Mouse (Mus musculus): ENCODE data around the gene Lrrtm4. TPM values are rescaled to one million over a fixed set of nuclear protein-coding genes. Genes with fewer than 3 reads are reported as not detected.

The Lrrtm4 gene
- polyA plus RNA-seq, 1 experiment from 2014 or later = 1.1 TPM

- Histone ChIP-seq H3K27me3 (ENCODE audit: control insufficient read depth, insufficient read depth, low read length) (no peaks in the 10 kb centered on the region), H3K9me3 (replicated peaks; ENCODE audit: control insufficient read depth, low read length) (no peaks in the 10 kb centered on the region), H3K27ac (ENCODE audit: low read length) (no peak overlapping the region), H3K4me1 (ENCODE audit: control insufficient read depth, insufficient read depth, low read length) (no peaks in the 10 kb centered on the region), H3K9ac (ENCODE audit: low read length) (no peak overlapping the region), H3K36me3 (ENCODE audit: control insufficient read depth, insufficient read depth, low read length) (no peaks in the 10 kb centered on the region), H3K4me2 (ENCODE audit: low read depth, low read length) (no peak overlapping the region), H3K4me3 (replicated peaks; ENCODE audit: low read length) (no peak overlapping the region)
- no peak for ATAC-seq (ENCODE audit: insufficient read depth, low FRiP score)
Observed at GRCm38 (mm10) chr6:80363593-80363992, 344.9 kb downstream of the Lrrtm4 start.

- Histone ChIP-seq H3K4me2 (ENCODE audit: low read depth, low read length) (no peak overlapping the region), H3K4me1 (ENCODE audit: control insufficient read depth, insufficient read depth, low read length) (no peaks in the 10 kb centered on the region)
- WGBS = 76% methylated on average over 4 of the region's 4 CpGs
Observed at GRCm38 (mm10) chr6:80366532-80366931, 347.9 kb downstream of the Lrrtm4 start.

GRCm38 (mm10) chr6:80389571-80389970 is 370.9 kb downstream of the Lrrtm4 start:
- Histone ChIP-seq H3K9me3 (replicated peaks; ENCODE audit: control insufficient read depth, low read length) (no peaks in the 10 kb centered on the region), H3K36me3 (ENCODE audit: control insufficient read depth, insufficient read depth, low read length) (no peaks in the 10 kb centered on the region), H3K4me3 (replicated peaks; ENCODE audit: low read length) (no peak overlapping the region), H3K27me3 (ENCODE audit: control insufficient read depth, insufficient read depth, low read length) (no peaks in the 10 kb centered on the region), H3K4me1 (ENCODE audit: control insufficient read depth, insufficient read depth, low read length) (no peaks in the 10 kb centered on the region), H3K9ac (ENCODE audit: low read length) (no peak overlapping the region), H3K4me2 (ENCODE audit: low read depth, low read length) (no peak overlapping the region), H3K27ac (ENCODE audit: low read length) (no peak overlapping the region)
- no peak for ATAC-seq (ENCODE audit: insufficient read depth, low FRiP score)
- 64% methylated on average over 4 of the region's 4 CpGs for WGBS

More at GRCm38 (mm10) chr6:80366532-80366931, 347.9 kb downstream of the Lrrtm4 start:
- H3K9ac ChIP-seq (ENCODE audit: low read length) = no peak overlapping the region
- no peaks in the 10 kb centered on the region for H3K27me3 ChIP-seq (ENCODE audit: control insufficient read depth, insufficient read depth, low read length)
- no peak overlapping the region for H3K27ac ChIP-seq (ENCODE audit: low read length)
- H3K36me3 ChIP-seq (ENCODE audit: control insufficient read depth, insufficient read depth, low read length) = no peaks in the 10 kb centered on the region
- no peak overlapping the region for H3K4me3 ChIP-seq (replicated peaks; ENCODE audit: low read length)
- no peak for ATAC-seq (ENCODE audit: insufficient read depth, low FRiP score)
- no peaks in the 10 kb centered on the region for H3K9me3 ChIP-seq (replicated peaks; ENCODE audit: control insufficient read depth, low read length)

GRCm38 (mm10) chr6:80406757-80407156 is 388.1 kb downstream of the Lrrtm4 start:
- Histone ChIP-seq H3K9me3 (replicated peaks; ENCODE audit: control insufficient read depth, low read length) (no peaks in the 10 kb centered on the region), H3K4me3 (replicated peaks; ENCODE audit: low read length) (no peak overlapping the region), H3K4me1 (ENCODE audit: control insufficient read depth, insufficient read depth, low read length) (no peaks in the 10 kb centered on the region), H3K27ac (ENCODE audit: low read length) (no peak overlapping the region), H3K36me3 (ENCODE audit: control insufficient read depth, insufficient read depth, low read length) (no peaks in the 10 kb centered on the region), H3K9ac (ENCODE audit: low read length) (no peak overlapping the region), H3K27me3 (ENCODE audit: control insufficient read depth, insufficient read depth, low read length) (no peaks in the 10 kb centered on the region), H3K4me2 (ENCODE audit: low read depth, low read length) (no peak overlapping the region)
- WGBS = 55% methylated on average over 1 of the region's 1 CpGs
- ATAC-seq (ENCODE audit: insufficient read depth, low FRiP score) = no peak

- H3K27ac ChIP-seq (ENCODE audit: low read length) = no peak overlapping the region
- H3K4me2 ChIP-seq (ENCODE audit: low read depth, low read length) = no peak overlapping the region
- H3K36me3 ChIP-seq (ENCODE audit: control insufficient read depth, insufficient read depth, low read length) = no peaks in the 10 kb centered on the region
- no peaks in the 10 kb centered on the region for H3K27me3 ChIP-seq (ENCODE audit: control insufficient read depth, insufficient read depth, low read length)
- no peaks in the 10 kb centered on the region for H3K4me1 ChIP-seq (ENCODE audit: control insufficient read depth, insufficient read depth, low read length)
- no peak for ATAC-seq (ENCODE audit: insufficient read depth, low FRiP score)
- no peaks in the 10 kb centered on the region for H3K9me3 ChIP-seq (replicated peaks; ENCODE audit: control insufficient read depth, low read length)
- H3K4me3 ChIP-seq (replicated peaks; ENCODE audit: low read length) = no peak overlapping the region
- no peak overlapping the region for H3K9ac ChIP-seq (ENCODE audit: low read length)
Observed at GRCm38 (mm10) chr6:80440135-80440534, 421.5 kb downstream of the Lrrtm4 start.

- no peak for ATAC-seq (ENCODE audit: insufficient read depth, low FRiP score)
- no peak overlapping the region for H3K9ac ChIP-seq (ENCODE audit: low read length)
- no peak overlapping the region for H3K4me3 ChIP-seq (replicated peaks; ENCODE audit: low read length)
- H3K9me3 ChIP-seq (replicated peaks; ENCODE audit: control insufficient read depth, low read length) = no peaks in the 10 kb centered on the region
- H3K4me1 ChIP-seq (ENCODE audit: control insufficient read depth, insufficient read depth, low read length) = no peaks in the 10 kb centered on the region
- no peaks in the 10 kb centered on the region for H3K36me3 ChIP-seq (ENCODE audit: control insufficient read depth, insufficient read depth, low read length)
- no peak overlapping the region for H3K27ac ChIP-seq (ENCODE audit: low read length)
- no peak overlapping the region for H3K4me2 ChIP-seq (ENCODE audit: low read depth, low read length)
- H3K27me3 ChIP-seq (ENCODE audit: control insufficient read depth, insufficient read depth, low read length) = no peaks in the 10 kb centered on the region
- WGBS = 46% methylated on average over 4 of the region's 4 CpGs
Observed at GRCm38 (mm10) chr6:80470546-80470945, 451.9 kb downstream of the Lrrtm4 start.

GRCm38 (mm10) chr6:80476153-80476552 is 457.5 kb downstream of the Lrrtm4 start:
- Histone ChIP-seq H3K27ac (ENCODE audit: low read length) (no peak overlapping the region), H3K4me3 (replicated peaks; ENCODE audit: low read length) (no peak overlapping the region), H3K36me3 (ENCODE audit: control insufficient read depth, insufficient read depth, low read length) (no peaks in the 10 kb centered on the region), H3K4me2 (ENCODE audit: low read depth, low read length) (no peak overlapping the region), H3K4me1 (ENCODE audit: control insufficient read depth, insufficient read depth, low read length) (no peaks in the 10 kb centered on the region), H3K27me3 (ENCODE audit: control insufficient read depth, insufficient read depth, low read length) (no peaks in the 10 kb centered on the region), H3K9ac (ENCODE audit: low read length) (no peak overlapping the region), H3K9me3 (replicated peaks; ENCODE audit: control insufficient read depth, low read length) (no peaks in the 10 kb centered on the region)
- no peak for ATAC-seq (ENCODE audit: insufficient read depth, low FRiP score)
- WGBS = 60% methylated on average over 3 of the region's 3 CpGs

GRCm38 (mm10) chr6:80545017-80545416 is 526.3 kb downstream of the Lrrtm4 start:
- Histone ChIP-seq H3K27me3 (ENCODE audit: control insufficient read depth, insufficient read depth, low read length) (no peaks in the 10 kb centered on the region), H3K9ac (ENCODE audit: low read length) (no peak overlapping the region), H3K4me1 (ENCODE audit: control insufficient read depth, insufficient read depth, low read length) (no peaks in the 10 kb centered on the region), H3K9me3 (replicated peaks; ENCODE audit: control insufficient read depth, low read length) (no peaks in the 10 kb centered on the region), H3K4me2 (ENCODE audit: low read depth, low read length) (no peak overlapping the region), H3K27ac (ENCODE audit: low read length) (no peak overlapping the region), H3K36me3 (ENCODE audit: control insufficient read depth, insufficient read depth, low read length) (no peaks in the 10 kb centered on the region), H3K4me3 (replicated peaks; ENCODE audit: low read length) (no peak overlapping the region)
- ATAC-seq (ENCODE audit: insufficient read depth, low FRiP score) = no peak
- 23% methylated on average over 1 of the region's 1 CpGs for WGBS

- Histone ChIP-seq H3K36me3 (ENCODE audit: control insufficient read depth, insufficient read depth, low read length) (no peaks in the 10 kb centered on the region), H3K9ac (ENCODE audit: low read length) (no peak overlapping the region), H3K9me3 (replicated peaks; ENCODE audit: control insufficient read depth, low read length) (no peaks in the 10 kb centered on the region), H3K27me3 (ENCODE audit: control insufficient read depth, insufficient read depth, low read length) (no peaks in the 10 kb centered on the region), H3K27ac (ENCODE audit: low read length) (no peak overlapping the region), H3K4me2 (ENCODE audit: low read depth, low read length) (no peak overlapping the region), H3K4me3 (replicated peaks; ENCODE audit: low read length) (no peak overlapping the region), H3K4me1 (ENCODE audit: control insufficient read depth, insufficient read depth, low read length) (no peaks in the 10 kb centered on the region)
- no peak for ATAC-seq (ENCODE audit: insufficient read depth, low FRiP score)
Observed at GRCm38 (mm10) chr6:80549907-80550306, 531.2 kb downstream of the Lrrtm4 start.

- no peak for ATAC-seq (ENCODE audit: insufficient read depth, low FRiP score)
- WGBS = 96% methylated on average over 2 of the region's 2 CpGs
Observed at GRCm38 (mm10) chr6:80553398-80553797, 534.7 kb downstream of the Lrrtm4 start.

More at GRCm38 (mm10) chr6:80553398-80553797, 534.7 kb downstream of the Lrrtm4 start:
- H3K27me3 ChIP-seq (ENCODE audit: control insufficient read depth, insufficient read depth, low read length) = no peaks in the 10 kb centered on the region
- H3K36me3 ChIP-seq (ENCODE audit: control insufficient read depth, insufficient read depth, low read length) = no peaks in the 10 kb centered on the region
- H3K4me3 ChIP-seq (replicated peaks; ENCODE audit: low read length) = no peak overlapping the region
- no peaks in the 10 kb centered on the region for H3K9me3 ChIP-seq (replicated peaks; ENCODE audit: control insufficient read depth, low read length)
- H3K4me1 ChIP-seq (ENCODE audit: control insufficient read depth, insufficient read depth, low read length) = no peaks in the 10 kb centered on the region
- H3K9ac ChIP-seq (ENCODE audit: low read length) = no peak overlapping the region
- no peak overlapping the region for H3K4me2 ChIP-seq (ENCODE audit: low read depth, low read length)
- H3K27ac ChIP-seq (ENCODE audit: low read length) = no peak overlapping the region

Measured in stomach, embryonic 16.5 days (tissue).